17 mouse cellular contexts compared by ENCODE assay signal in genomic region chr13:28774649-28775048, GRCm38 (mm10).
DNase-seq lines count a peak whose midpoint lies in the region; ATAC-seq lines count a peak whose summit lies in the region.
"Had no signal": no experiment of that assay in that cellular context is flagged by ENCODE, and none has a peak within 500 bp of the region (broad histone marks: within the 10 kb centered on the region; RNA-seq: fewer than 3 reads in every experiment).

No protein-coding gene starts in this region.

- no peak overlapping the region for H3K9ac ChIP-seq in hindbrain, embryonic 11.5 days (ENCODE audit: low read depth, low read length)
- H3K9ac ChIP-seq in midbrain, embryonic 11.5 days (ENCODE audit: low read length) = no peak overlapping the region; the same call in 1 of the 2 replicates
- H3K9ac ChIP-seq: embryonic facial prominence, embryonic 15.5 days; kidney, embryonic 15.5 days; liver, postnatal 0 days had no signal

- H3K27me3 ChIP-seq in forebrain, embryonic 10.5 days (ENCODE audit: poor library complexity, severe bottlenecking) = peaks cover 7% of the 10 kb centered on the region; the same call in 1 of the 2 replicates
- no peaks in the 10 kb centered on the region for H3K27me3 ChIP-seq in hindbrain, embryonic 11.5 days (ENCODE audit: control insufficient read depth, insufficient read depth, low read length)
- H3K27me3 ChIP-seq in midbrain, embryonic 11.5 days (ENCODE audit: control insufficient read depth, insufficient read depth, low read length) = no peaks in the 10 kb centered on the region
- H3K27me3 ChIP-seq: embryonic facial prominence, embryonic 15.5 days; kidney, embryonic 15.5 days had no signal

- H3K36me3 ChIP-seq in forebrain, embryonic 10.5 days (replicated peaks) = peaks cover 3% of the 10 kb centered on the region; the same call in 1 of the 2 replicates
- H3K36me3 ChIP-seq in hindbrain, embryonic 11.5 days (ENCODE audit: control insufficient read depth, insufficient read depth, low read length) = no peaks in the 10 kb centered on the region
- no peaks in the 10 kb centered on the region for H3K36me3 ChIP-seq in midbrain, embryonic 11.5 days (ENCODE audit: control insufficient read depth, insufficient read depth, low read length)
- H3K36me3 ChIP-seq: embryonic facial prominence, embryonic 15.5 days; heart, embryonic 10.5 days; kidney, embryonic 15.5 days had no signal

- H3K4me2 ChIP-seq in hindbrain, embryonic 11.5 days (replicated peaks; ENCODE audit: low read depth, low read length) = no peak overlapping the region
- no peak overlapping the region for H3K4me2 ChIP-seq in midbrain, embryonic 11.5 days
- H3K4me2 ChIP-seq: embryonic facial prominence, embryonic 15.5 days; kidney, embryonic 15.5 days had no signal

- ATAC-seq in hindbrain, embryonic 11.5 days (ENCODE audit: low FRiP score) = peak; percentile 73
- peak; percentile 76 for ATAC-seq in midbrain, embryonic 11.5 days (ENCODE audit: low FRiP score)
- ATAC-seq: CD4-positive, CD25-positive, alpha-beta regulatory T cell, adult 4 months; liver, postnatal 0 days had no signal

- no peaks in the 10 kb centered on the region for H3K9me3 ChIP-seq in forebrain, embryonic 10.5 days
- H3K9me3 ChIP-seq in hindbrain, embryonic 11.5 days (ENCODE audit: control insufficient read depth, low read length) = no peaks in the 10 kb centered on the region
- H3K9me3 ChIP-seq in midbrain, embryonic 11.5 days (ENCODE audit: control insufficient read depth, low read length) = no peaks in the 10 kb centered on the region
- H3K9me3 ChIP-seq: embryonic facial prominence, embryonic 15.5 days; heart, embryonic 10.5 days; kidney, embryonic 15.5 days had no signal

- peak overlapping the region; percentile 78 for H3K27ac ChIP-seq in forebrain, embryonic 10.5 days
- 0 out of 2 replicates have a peak overlapping the region, but pooled peaks have one; percentile 42 for H3K27ac ChIP-seq in hindbrain, embryonic 11.5 days (ENCODE audit: low read depth, low read length)
- peak overlapping the region; percentile 62 for H3K27ac ChIP-seq in midbrain, embryonic 11.5 days (ENCODE audit: low read depth, low read length)
- H3K27ac ChIP-seq: embryonic facial prominence, embryonic 15.5 days; heart, embryonic 10.5 days; kidney, embryonic 15.5 days had no signal

- H3K4me1 ChIP-seq in forebrain, embryonic 10.5 days = peaks cover 70% of the 10 kb centered on the region
- H3K4me1 ChIP-seq in hindbrain, embryonic 11.5 days (replicated peaks; ENCODE audit: control insufficient read depth, insufficient read depth, low read length) = no peaks in the 10 kb centered on the region
- H3K4me1 ChIP-seq in midbrain, embryonic 11.5 days (ENCODE audit: control insufficient read depth, insufficient read depth, low read length) = peaks cover 43% of the 10 kb centered on the region

- WGBS in forebrain, embryonic 10.5 days = 28% methylated on average over 7 of the region's 7 CpGs
- WGBS in hindbrain, embryonic 11.5 days = 53% methylated on average over 7 of the region's 7 CpGs
- 30% methylated on average over 7 of the region's 7 CpGs for WGBS in midbrain, embryonic 11.5 days

- peak; percentile 48 for DNase-seq in forebrain, embryonic 10.5 days (ENCODE audit: extremely low spot score, low spot score)
- peak; percentile 38 for DNase-seq in hindbrain, embryonic 11.5 days (ENCODE audit: low spot score)
- DNase-seq in midbrain, embryonic 11.5 days (ENCODE audit: low spot score, missing footprints) = peak; percentile 91
- DNase-seq in retina, embryonic 14.5 days (ENCODE audit: low spot score) = peak; percentile 70
- no peak for DNase-seq in frontal cortex, postnatal 25 days (ENCODE audit: low spot score in 2 of 2)
- DNase-seq in ovary, adult 18-20 months (ENCODE audit: low spot score) = no peak
- no peak for DNase-seq in heart, adult 8-10 months (ENCODE audit: low spot score)
- DNase-seq: cerebellum, postnatal 25 days; left cerebral cortex, postnatal 4 days; liver, postnatal 0 days; lung, postnatal 4 days; thymus, adult 2 months had no signal

- peak overlapping the region; percentile 25; the same call in 1 of the 2 replicates for H3K4me3 ChIP-seq in forebrain, embryonic 10.5 days
- no peak overlapping the region for H3K4me3 ChIP-seq in hindbrain, embryonic 11.5 days (ENCODE audit: low read depth, low read length)
- H3K4me3 ChIP-seq in midbrain, embryonic 11.5 days (ENCODE audit: low read depth, low read length) = no peak overlapping the region
- H3K4me3 ChIP-seq: embryonic facial prominence, embryonic 15.5 days; heart, embryonic 10.5 days; kidney, embryonic 15.5 days; myocyte had no signal

Comparison
In these comparisons a context has a peak if more than half of its experiments do, and no peak if none do; other contexts are left out.
1. DNase-seq: peak in forebrain, embryonic 10.5 days (single experiment), hindbrain, embryonic 11.5 days (single experiment), midbrain, embryonic 11.5 days (single experiment) and retina, embryonic 14.5 days (single experiment); none in frontal cortex, postnatal 25 days (0 of 2), ovary, adult 18-20 months (single experiment) and heart, adult 8-10 months (single experiment).
2. Peak in every context shown above with its lines, with median percentiles within 50 percentile points of each other: H3K27ac ChIP-seq.